8 mouse cellular contexts compared by ENCODE assay signal in genomic region chr16:44332861-44333284, GRCm38 (mm10). TPM values are rescaled to one million over a fixed set of nuclear protein-coding genes. Genes with fewer than 3 reads are reported as not detected.
DNase-seq lines count a peak whose midpoint lies in the region; ATAC-seq and TF ChIP-seq lines count a peak whose summit lies in the region.

Sidt1 (minus strand) TSS chr16:44333196.

- DNase-seq in heart, adult 2 months: peak; percentile 26 to 31
- no peak for DNase-seq in heart, postnatal 4 days
- DNase-seq in forebrain, embryonic 14.5 days (ENCODE audit: low spot score): peak; percentile 45
- DNase-seq in liver, embryonic 14.5 days (ENCODE audit: low read depth in 3 of 3, low spot score in 3 of 3): no peak
- peak; percentile 41 to 56 for DNase-seq in thymus, postnatal 36 days

- H3K79me2 ChIP-seq in heart, adult 2 months (replicated peaks; ENCODE audit: control insufficient read depth, insufficient read depth, low read length): no peaks in the 10 kb centered on the region

- intact Hi-C loops in heart, adult 2 months (cut with DNase I): no loop called here

- peak within 1 kb of the TSS; percentile 99 for H3K4me2 ChIP-seq in forebrain, embryonic 14.5 days (ENCODE audit: low read length)
- peak within 1 kb of the TSS; percentile 99 for H3K4me2 ChIP-seq in intestine, embryonic 16.5 days (ENCODE audit: low read depth, low read length)
- H3K4me2 ChIP-seq in liver, embryonic 14.5 days (ENCODE audit: low read depth): peak within 1 kb of the TSS; percentile 67
- peak within 1 kb of the TSS; percentile 99 for H3K4me2 ChIP-seq in neural tube, embryonic 12.5 days (replicated peaks)

- H3K36me3 ChIP-seq in heart, adult 2 months (ENCODE audit: control insufficient read depth, insufficient read depth, low read length): no peaks in the 10 kb centered on the region
- no peaks in the 10 kb centered on the region for H3K36me3 ChIP-seq in forebrain, embryonic 14.5 days (ENCODE audit: control insufficient read depth, insufficient read depth, low read length)
- H3K36me3 ChIP-seq in intestine, embryonic 16.5 days (ENCODE audit: control insufficient read depth, insufficient read depth, low read length): no peaks in the 10 kb centered on the region
- H3K36me3 ChIP-seq in liver, embryonic 14.5 days (replicated peaks; ENCODE audit: control insufficient read depth, insufficient read depth, low read depth): no peaks in the 10 kb centered on the region
- no peaks in the 10 kb centered on the region for H3K36me3 ChIP-seq in neural tube, embryonic 12.5 days

- peak within 1 kb of the TSS; percentile 47; the same call in 1 of the 2 replicates for H3K27ac ChIP-seq in heart, adult 2 months
- no peak within 1 kb of the TSS for H3K27ac ChIP-seq in bone marrow macrophage, adult 2 months (ENCODE audit: insufficient read depth, low read depth, low read length)
- no peak within 1 kb of the TSS for H3K27ac ChIP-seq in forebrain, embryonic 14.5 days (ENCODE audit: low read depth, low read length)
- no peak within 1 kb of the TSS for H3K27ac ChIP-seq in intestine, embryonic 16.5 days (ENCODE audit: low read length)
- no peak within 1 kb of the TSS for H3K27ac ChIP-seq in liver, embryonic 14.5 days
- H3K27ac ChIP-seq in neural tube, embryonic 12.5 days: no peak within 1 kb of the TSS

- H3K9ac ChIP-seq in heart, adult 2 months (ENCODE audit: low read depth, low read length): peak within 1 kb of the TSS; percentile 76
- H3K9ac ChIP-seq in forebrain, embryonic 14.5 days (ENCODE audit: low read length): peak within 1 kb of the TSS; percentile 73
- H3K9ac ChIP-seq in intestine, embryonic 16.5 days (ENCODE audit: low read depth, low read length): peak within 1 kb of the TSS; percentile 71
- no peak within 1 kb of the TSS for H3K9ac ChIP-seq in liver, embryonic 14.5 days (replicated peaks)
- H3K9ac ChIP-seq in neural tube, embryonic 12.5 days: peak within 1 kb of the TSS; percentile 68

- 0 out of 2 replicates have a peak, but pooled peaks cover 3% of the 10 kb centered on the region for H3K9me3 ChIP-seq in forebrain, embryonic 14.5 days (replicated peaks; ENCODE audit: control insufficient read depth, low read length)
- 0 out of 2 replicates have a peak, but pooled peaks cover 6% of the 10 kb centered on the region for H3K9me3 ChIP-seq in intestine, embryonic 16.5 days (ENCODE audit: control insufficient read depth, low read length)
- H3K9me3 ChIP-seq in liver, embryonic 14.5 days (ENCODE audit: control insufficient read depth, low read length): peaks cover 2% of the 10 kb centered on the region
- H3K9me3 ChIP-seq in neural tube, embryonic 12.5 days: no peaks in the 10 kb centered on the region

- peaks cover 2% of the 10 kb centered on the region; the same call in 1 of the 2 replicates for H3K4me1 ChIP-seq in heart, adult 2 months (ENCODE audit: control insufficient read depth, insufficient read depth, low read length)
- H3K4me1 ChIP-seq in bone marrow macrophage, adult 2 months (ENCODE audit: control insufficient read depth, insufficient read depth, low read length): no peaks in the 10 kb centered on the region
- no peaks in the 10 kb centered on the region for H3K4me1 ChIP-seq in forebrain, embryonic 14.5 days (ENCODE audit: control insufficient read depth, insufficient read depth, low read length)
- H3K4me1 ChIP-seq in intestine, embryonic 16.5 days (ENCODE audit: control insufficient read depth, insufficient read depth, low read length): 0 out of 2 replicates have a peak, but pooled peaks cover 4% of the 10 kb centered on the region
- no peaks in the 10 kb centered on the region for H3K4me1 ChIP-seq in liver, embryonic 14.5 days (replicated peaks; ENCODE audit: control insufficient read depth in 2 of 2, insufficient read depth in 2 of 2, low read length in 1 of 2)
- H3K4me1 ChIP-seq in neural tube, embryonic 12.5 days: peaks cover 12% of the 10 kb centered on the region

- ATAC-seq in forebrain, embryonic 14.5 days: no peak; the same call in 1 of the 2 replicates
- peak; percentile 76 for ATAC-seq in intestine, embryonic 16.5 days
- ATAC-seq in liver, embryonic 14.5 days (ENCODE audit: insufficient read depth): no peak
- no peak for ATAC-seq in neural tube, embryonic 12.5 days (ENCODE audit: low FRiP score, low read depth)

- peak within 1 kb of the TSS; percentile 74 for H3K4me3 ChIP-seq in heart, adult 2 months
- peak within 1 kb of the TSS; percentile 71 for H3K4me3 ChIP-seq in bone marrow macrophage, adult 2 months (ENCODE audit: insufficient read depth, low read length)
- H3K4me3 ChIP-seq in forebrain, embryonic 14.5 days (ENCODE audit: low read depth, low read length): peak within 1 kb of the TSS; percentile 67
- peak within 1 kb of the TSS; percentile 69 for H3K4me3 ChIP-seq in intestine, embryonic 16.5 days (ENCODE audit: low read length)
- peak within 1 kb of the TSS; percentile 40 to 47 for H3K4me3 ChIP-seq in liver, embryonic 14.5 days (ENCODE audit: insufficient read depth in 1 of 2, low read depth in 2 of 2, low read length in 2 of 2)
- H3K4me3 ChIP-seq in neural tube, embryonic 12.5 days: peak within 1 kb of the TSS; percentile 56

- TF ChIP-seq CTCF in heart, adult 2 months (IDR thresholded peaks at IDR 0.05): no peak
- TF ChIP-seq CTCF in bone marrow macrophage, adult 2 months (IDR thresholded peaks at IDR 0.05; ENCODE audit: low read depth, low read length): no peak
- no peak for TF ChIP-seq CTCF in liver, embryonic 14.5 days (IDR thresholded peaks at IDR 0.05; ENCODE audit: low read depth)

- 11% methylated on average over 15 of the region's 15 CpGs for WGBS in heart, adult 2 months
- 8% methylated on average over 15 of the region's 15 CpGs for WGBS in forebrain, embryonic 14.5 days
- WGBS in intestine, embryonic 16.5 days: 4% methylated on average over 15 of the region's 15 CpGs
- 3% methylated on average over 15 of the region's 15 CpGs for WGBS in liver, embryonic 14.5 days (ENCODE audit: insufficient replicate concordance)
- WGBS in neural tube, embryonic 12.5 days: 6% methylated on average over 15 of the region's 15 CpGs

- no peak for TF ChIP-seq POLR2A in heart, adult 2 months (IDR thresholded peaks at IDR 0.05; ENCODE audit: insufficient read depth, low read depth, low read length)
- no peak for TF ChIP-seq POLR2A in bone marrow macrophage, adult 2 months (IDR thresholded peaks at IDR 0.05; ENCODE audit: borderline replicate concordance, low read depth, low read length)

- TF ChIP-seq EP300 in heart, adult 2 months (IDR thresholded peaks at IDR 0.05; ENCODE audit: insufficient read depth, low read depth, low read length): no peak
- no peak for TF ChIP-seq EP300 in liver, embryonic 14.5 days (IDR thresholded peaks at IDR 0.05; ENCODE audit: low read depth)

- H3K27me3 ChIP-seq in heart, adult 2 months (ENCODE audit: control insufficient read depth, insufficient read depth, low read length): peaks cover 3% of the 10 kb centered on the region
- peaks cover 7% of the 10 kb centered on the region; the same call in 1 of the 2 replicates for H3K27me3 ChIP-seq in forebrain, embryonic 14.5 days (replicated peaks; ENCODE audit: control insufficient read depth, insufficient read depth, low read length)
- H3K27me3 ChIP-seq in intestine, embryonic 16.5 days (replicated peaks; ENCODE audit: control insufficient read depth, insufficient read depth, low read length): peaks cover 6% of the 10 kb centered on the region; the same call in 1 of the 2 replicates
- peaks cover 24% of the 10 kb centered on the region for H3K27me3 ChIP-seq in liver, embryonic 14.5 days (ENCODE audit: control insufficient read depth, insufficient read depth, low read length)
- H3K27me3 ChIP-seq in neural tube, embryonic 12.5 days (replicated peaks): peaks cover 26% of the 10 kb centered on the region

RNA-seq across cellular contexts. Expression of gene Sidt1, which starts in this region (rescaled TPM):
- under 1 TPM; 0.32 to 0.37 TPM for total RNA-seq in heart, adult 2 months (2021)
- 0.76 and 1.3 TPM in 2 replicates for polyA plus RNA-seq in heart, adult 2 months (2012; rRNA removed)
- total RNA-seq in heart, postnatal 4 days (2021): under 1 TPM; 0.21 to 0.25 TPM
- polyA plus RNA-seq in bone marrow macrophage, adult 2 months (2012; ENCODE audit: insufficient read depth, insufficient read length, missing spikeins): not detected in 2 replicates
- 3.9 and 8.6 TPM in 2 replicates for polyA plus RNA-seq in forebrain, embryonic 14.5 days (2014; fragmentation: Nextera tagmentation; extraction: Ambion mirVana)
- polyA plus RNA-seq in intestine, embryonic 16.5 days (2015; fragmentation: Nextera tagmentation; extraction: Ambion mirVana): 1.2 and 1.3 TPM in 2 replicates
- polyA plus RNA-seq in liver, embryonic 14.5 days (2012; rRNA removed): 0.01 and 0.08 TPM in 2 replicates
- not detected in 2 replicates for polyA plus RNA-seq in liver, embryonic 14.5 days (2014; fragmentation: Nextera tagmentation; extraction: Ambion mirVana)
- 0.51 and 1.1 TPM in 2 replicates for polyA plus RNA-seq in neural tube, embryonic 12.5 days (2016; fragmentation: Nextera tagmentation; extraction: Ambion mirVana)

Comparison
In these comparisons a context has a peak if more than half of its experiments do, and no peak if none do; other contexts are left out.
1. DNase-seq: peak in heart, adult 2 months (2 of 2), forebrain, embryonic 14.5 days (single experiment) and thymus, postnatal 36 days (2 of 2); none in heart, postnatal 4 days (single experiment) and liver, embryonic 14.5 days (0 of 3).
2. Peak in every context shown above with its lines, with median percentiles within 50 percentile points of each other: H3K4me3 ChIP-seq and H3K4me2 ChIP-seq.